Mouse (Mus musculus) bone marrow macrophage, adult 2 months (primary cell): ENCODE results near the gene Osbpl6.

ENCODE experiments used
- CTCF ChIP-seq: IDR thresholded peaks from 2 replicates; pipeline ENCODE4 v1.5.1; 2012; ENCODE audit warnings: low read depth, mild to moderate bottlenecking, low read length, moderate library complexity
- POLR2A ChIP-seq: IDR thresholded peaks from 2 replicates; pipeline ENCODE4 v1.6.1; 2012; ENCODE audit warnings: mild to moderate bottlenecking, low read depth, low read length, borderline replicate concordance

DNA sequence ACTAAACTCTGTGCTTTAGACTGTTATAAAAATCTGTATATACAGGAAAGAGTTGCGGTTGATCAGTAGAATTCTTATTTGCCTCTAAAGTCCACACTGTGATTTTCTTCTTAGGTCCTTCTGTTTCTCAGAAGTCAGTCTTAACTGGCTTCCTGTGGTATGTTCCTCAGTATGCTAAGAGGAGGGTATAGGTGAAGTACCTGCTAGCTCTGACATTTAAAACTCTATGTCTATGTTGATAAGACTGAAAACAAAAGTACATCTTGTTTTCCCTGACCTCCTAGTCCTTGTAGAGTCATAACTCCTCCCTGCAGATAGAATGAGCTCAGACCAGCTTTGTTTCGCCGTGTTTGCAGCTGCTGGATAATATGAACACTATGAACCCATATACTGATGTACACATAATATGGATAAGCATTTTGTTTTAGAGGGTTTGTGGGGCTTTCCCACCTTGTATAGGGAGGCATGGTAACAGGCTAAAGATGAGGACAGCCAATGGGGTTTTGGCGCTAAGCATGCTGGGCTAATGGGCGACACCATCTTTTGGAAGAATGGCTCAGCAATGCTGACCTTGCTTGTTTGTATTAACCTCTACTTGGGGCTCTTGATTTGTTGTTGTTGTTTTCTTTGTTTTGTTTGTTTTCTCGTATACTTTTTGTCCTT is 31.6 kb upstream of the Osbpl6 start:
- no peak for TF ChIP-seq POLR2A
- no peak for TF ChIP-seq CTCF
